Mouse (Mus musculus): ENCODE results near the gene Olfr698.

GRCm38 (mm10) chr7:106793098-106793497, 37.9 kb upstream of the Olfr698 start, which contains the start of gene Olfr699:
- TF ChIP-seq CTCF (IDR thresholded peaks at IDR 0.05; ENCODE audit: borderline replicate concordance, extremely low read depth, insufficient read depth, insufficient read length) (no peak), POLR2A (IDR thresholded peaks at IDR 0.05; ENCODE audit: borderline replicate concordance, extremely low read depth, insufficient read depth, insufficient read length, poor library complexity, severe bottlenecking) (no peak)

All from brain, embryonic 14.5 days (tissue).